Mouse (Mus musculus): ENCODE measurements around the gene Tmem56. TPM values are rescaled to one million over a fixed set of nuclear protein-coding genes. Genes with fewer than 3 reads are reported as not detected.

Gene Tmem56
- not detected for polyA plus RNA-seq (2017; shearing (Covaris generic))

DNA sequence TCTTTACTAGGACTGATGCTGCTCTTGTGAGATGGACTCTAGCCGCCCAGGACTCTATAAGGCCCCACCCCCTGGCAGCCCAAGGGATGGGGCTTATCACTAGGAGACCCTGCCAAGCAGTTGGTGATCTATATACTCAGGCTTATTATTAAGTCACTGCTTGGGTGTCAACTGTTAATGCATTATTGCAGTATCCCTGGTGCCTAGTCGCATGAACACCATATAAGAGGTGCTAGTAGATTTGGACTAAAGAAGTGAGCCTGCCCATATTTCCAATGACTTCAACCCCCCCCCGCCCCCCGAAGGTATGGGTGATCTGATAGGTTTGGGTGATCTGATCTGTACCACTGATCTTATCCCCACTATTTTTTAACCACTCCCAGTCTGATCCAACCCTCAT is at the start of gene Tmem56:
TSS of gene Tmem56 (minus strand) at position 101 of the 400 bp plus-strand sequence.

DNA sequence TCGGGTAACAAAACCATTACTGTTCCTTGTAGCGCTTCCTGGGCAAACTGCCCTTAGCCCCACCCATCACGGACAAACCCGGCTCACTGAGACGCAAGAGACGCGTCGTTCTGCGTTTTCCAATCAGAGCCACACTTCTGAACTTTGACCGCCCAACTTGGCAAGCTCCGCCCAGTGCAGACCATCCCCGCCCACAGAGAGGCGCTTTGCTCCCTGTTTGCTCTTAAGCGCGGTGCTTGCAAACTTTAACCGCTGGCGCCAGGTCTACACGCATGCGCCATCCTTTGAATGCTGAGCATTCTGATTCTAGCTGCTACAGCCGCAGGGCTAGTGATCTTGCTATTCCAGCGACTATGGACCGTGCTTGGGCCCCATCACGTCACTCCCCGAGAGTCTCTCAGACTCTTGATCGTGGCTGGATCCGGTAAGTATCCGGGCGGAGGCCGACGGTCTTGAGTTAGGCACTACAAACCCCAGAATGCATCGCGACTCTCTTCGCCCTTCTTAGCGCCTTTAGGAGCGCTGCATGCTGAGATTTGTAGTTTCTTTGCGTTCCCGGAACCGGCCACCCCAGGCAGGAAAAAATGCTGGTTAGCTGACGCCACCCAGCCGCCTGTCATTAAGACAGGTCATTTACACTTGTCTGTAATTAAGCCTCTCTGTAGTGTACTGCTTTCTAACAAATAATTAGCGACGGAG is 8.8 kb upstream of the Tmem56 start, which contains the start of gene Alg14:
TSS of gene Alg14 (plus strand) at position 214 of the 699 bp plus-strand sequence.

DNA sequence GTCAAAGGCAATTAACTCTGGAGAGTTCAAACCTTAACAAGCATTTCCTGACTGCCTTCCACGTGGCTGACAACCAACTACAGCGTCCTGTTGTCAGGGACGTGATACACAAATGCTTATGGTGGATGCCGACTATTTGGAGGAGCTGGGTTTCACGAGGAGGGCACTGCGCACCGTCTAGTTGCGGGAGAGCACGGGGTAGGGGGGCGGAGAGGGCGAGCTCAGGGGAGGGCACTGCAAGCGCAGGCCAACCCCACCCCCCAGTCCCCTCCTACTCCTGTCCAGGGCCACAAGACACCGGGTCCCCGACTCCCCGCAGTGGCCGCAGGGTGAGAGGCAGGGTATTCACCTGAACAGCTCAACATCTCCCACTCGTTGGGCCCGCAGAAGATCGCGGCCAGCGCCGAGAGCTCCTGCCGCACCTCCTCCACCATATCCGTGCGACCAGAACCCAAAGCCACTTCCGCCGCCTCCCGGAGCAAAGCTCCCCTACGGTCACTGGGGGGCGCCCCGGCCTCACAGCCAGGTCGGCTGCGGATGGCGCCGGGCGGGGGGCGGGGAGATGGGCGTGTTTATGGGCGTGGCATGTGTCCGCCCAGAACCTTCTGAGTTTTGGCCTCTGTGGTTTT is 111.5 kb downstream of the Tmem56 start, which contains the start of gene Rwdd3:
TSS of gene Rwdd3 (minus strand) at position 453 of the 629 bp plus-strand sequence.

Other genes with a start within 250 kb of the Tmem56 start
- gene Rwdd3, start 111.4 kb downstream of the Tmem56 start, polyA plus RNA-seq (2017; shearing (Covaris generic)), result 11.1 TPM
- gene Alg14, start 8.7 kb upstream of the Tmem56 start, polyA plus RNA-seq (2017; shearing (Covaris generic)), result 13.6 TPM
- 34.5 TPM for gene Cnn3, start 143.4 kb upstream of the Tmem56 start, polyA plus RNA-seq (2017; shearing (Covaris generic))
- not detected for gene Slc44a3, start 249.3 kb upstream of the Tmem56 start, polyA plus RNA-seq (2017; shearing (Covaris generic))